Mouse (Mus musculus) bone marrow, adult 2 months (tissue): ENCODE results near the gene Aldh1l1.

Experiments used
- CTCF ChIP-seq: fragments of 200-500 bp; IDR thresholded peaks from 2 replicates; pipeline ENCODE4 v1.5.1; 2011; ENCODE audit warnings: low read length, control low read depth; ENCODE audit not compliant: control insufficient read depth, insufficient read depth
- POLR2A ChIP-seq: fragments of 200-500 bp; IDR thresholded peaks from 2 replicates; pipeline ENCODE4 v1.6.1; 2011; ENCODE audit warnings: low read depth, mild to moderate bottlenecking, control low read depth, low read length, borderline replicate concordance; ENCODE audit not compliant: control insufficient read depth

GRCm38 (mm10) chr6:90627556-90627955 is 141.3 kb downstream of the Aldh1l1 start:
- TF ChIP-seq CTCF (no peak), POLR2A (no peak)
